Mouse (Mus musculus) cerebellum, adult 2 months (tissue): ENCODE data around the gene Wdsub1.

Experiments used
- CTCF ChIP-seq: fragments of 200-500 bp; IDR thresholded peaks from 2 replicates; pipeline ENCODE4 v1.5.1; 2011; ENCODE audit warnings: low read depth, mild to moderate bottlenecking, control low read depth, low read length, moderate library complexity, borderline replicate concordance; ENCODE audit not compliant: insufficient read depth
- POLR2A ChIP-seq: fragments of 200-500 bp; IDR thresholded peaks from 2 replicates; pipeline ENCODE4 v1.6.1; 2011; ENCODE audit warnings: low read length, control low read depth, borderline replicate concordance; ENCODE audit not compliant: insufficient read depth

DNA sequence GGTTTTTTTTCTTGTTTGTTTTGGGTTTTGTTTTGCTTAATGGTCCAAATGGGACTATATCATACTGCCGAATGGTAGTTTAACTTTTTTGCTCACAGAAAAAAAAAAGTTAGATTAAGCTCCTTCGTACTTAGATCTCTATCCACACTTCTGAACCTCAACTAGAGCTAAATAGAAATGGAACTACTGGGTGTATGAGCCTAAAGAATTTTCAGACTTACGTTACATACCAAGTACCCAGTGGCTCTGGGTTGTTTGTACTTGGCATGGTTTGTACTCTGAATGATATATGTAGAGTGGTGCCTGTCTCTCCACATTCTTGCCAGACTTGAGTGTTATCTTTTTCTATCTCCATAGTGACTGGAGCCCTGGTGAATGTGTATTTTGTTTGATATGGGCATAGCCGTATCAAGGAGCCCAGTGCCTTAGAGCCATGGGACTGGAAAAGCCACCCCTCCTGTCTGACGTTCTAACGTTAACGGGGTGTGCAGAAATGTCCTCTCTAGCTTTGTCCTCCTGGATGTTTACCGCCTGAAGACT lies 421 bp upstream of the Wdsub1 start:
- no peak for TF ChIP-seq CTCF
- TF ChIP-seq POLR2A, result no peak
